ENCODE assay signal across 11 mouse cellular contexts in the genomic region with DNA sequence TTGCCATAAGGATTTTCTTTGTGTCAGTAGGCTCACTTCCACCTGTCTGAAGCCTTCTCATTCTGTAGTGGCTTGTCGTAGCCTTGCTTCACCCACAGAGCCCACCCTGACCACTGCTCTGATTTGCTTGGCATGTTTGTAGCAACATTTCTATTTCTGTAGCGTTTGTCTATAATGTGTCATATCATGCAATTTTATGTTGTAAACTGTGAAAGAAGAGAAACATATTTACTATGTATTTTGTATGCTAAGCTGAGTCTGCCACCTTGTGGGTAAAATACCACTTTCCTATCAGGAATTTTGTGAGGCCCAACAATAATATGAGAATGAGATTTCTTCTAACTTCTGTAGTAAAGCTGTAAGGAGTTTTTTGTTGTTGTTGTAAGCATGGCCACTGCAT. TPM values are rescaled to one million over a fixed set of nuclear protein-coding genes. Genes with fewer than 3 reads are reported as not detected.
DNase-seq lines count a peak whose midpoint lies in the region; ATAC-seq lines count a peak whose summit lies in the region.
"Had no signal": no experiment of that assay in that cellular context is flagged by ENCODE, and none has a peak within 500 bp of the region (broad histone marks: within the 10 kb centered on the region; RNA-seq: fewer than 3 reads in every experiment).

No protein-coding gene starts in this region.

- H3K9me3 ChIP-seq in hindbrain, embryonic 14.5 days (ENCODE audit: control insufficient read depth, low read length) = no peaks in the 10 kb centered on the region
- no peaks in the 10 kb centered on the region for H3K9me3 ChIP-seq in hindbrain, embryonic 10.5 days
- no peaks in the 10 kb centered on the region for H3K9me3 ChIP-seq in lung, embryonic 16.5 days (ENCODE audit: control insufficient read depth, low read length)
- H3K9me3 ChIP-seq: forebrain, embryonic 15.5 days had no signal

- peak; percentile 48 for DNase-seq in hindbrain, embryonic 14.5 days (ENCODE audit: low spot score)
- no peak for DNase-seq in hindbrain, embryonic 10.5 days (ENCODE audit: low spot score)
- DNase-seq in lung, postnatal 25 days (ENCODE audit: low spot score) = no peak
- DNase-seq in adipocyte (ENCODE audit: low spot score) = peak; percentile 38
- peak; percentile 31 for DNase-seq in splenic B cell, adult 2 months (ENCODE audit: low read depth, low spot score)
- no peak for DNase-seq in cerebellum, adult 18-20 months
- DNase-seq: adrenal gland, adult 2 months; kidney, postnatal 36 days; thymus, postnatal 14 days had no signal

- no peak overlapping the region for H3K4me3 ChIP-seq in hindbrain, embryonic 14.5 days (replicated peaks; ENCODE audit: low read length)
- H3K4me3 ChIP-seq in hindbrain, embryonic 10.5 days = no peak overlapping the region
- no peak overlapping the region for H3K4me3 ChIP-seq in lung, embryonic 16.5 days (ENCODE audit: low read length)
- H3K4me3 ChIP-seq: forebrain, embryonic 15.5 days had no signal

- no peaks in the 10 kb centered on the region for H3K4me1 ChIP-seq in hindbrain, embryonic 14.5 days (replicated peaks; ENCODE audit: control insufficient read depth, insufficient read depth, low read length)
- H3K4me1 ChIP-seq in hindbrain, embryonic 10.5 days (replicated peaks) = no peaks in the 10 kb centered on the region
- 0 out of 2 replicates have a peak, but pooled peaks cover 2% of the 10 kb centered on the region for H3K4me1 ChIP-seq in lung, embryonic 16.5 days (replicated peaks; ENCODE audit: control insufficient read depth, insufficient read depth, low read length)
- H3K4me1 ChIP-seq: forebrain, embryonic 15.5 days had no signal

- H3K4me2 ChIP-seq in hindbrain, embryonic 14.5 days (replicated peaks) = no peak overlapping the region
- H3K4me2 ChIP-seq in lung, embryonic 16.5 days (ENCODE audit: low read depth, low read length) = no peak overlapping the region
- H3K4me2 ChIP-seq: forebrain, embryonic 15.5 days had no signal

- 80% methylated on average over 2 of the region's 2 CpGs for WGBS in hindbrain, embryonic 14.5 days
- WGBS in hindbrain, embryonic 10.5 days = 84% methylated on average over 2 of the region's 2 CpGs
- 43% methylated on average over 2 of the region's 2 CpGs for WGBS in lung, embryonic 16.5 days

- no peak for ATAC-seq in hindbrain, embryonic 14.5 days (ENCODE audit: low FRiP score)
- peak; percentile 89 for ATAC-seq in lung, embryonic 16.5 days (ENCODE audit: low read depth)
- ATAC-seq: forebrain, embryonic 15.5 days had no signal

- H3K9ac ChIP-seq in hindbrain, embryonic 14.5 days = no peak overlapping the region
- H3K9ac ChIP-seq in lung, embryonic 16.5 days (ENCODE audit: low read length) = no peak overlapping the region
- H3K9ac ChIP-seq: forebrain, embryonic 15.5 days had no signal

- peaks cover 15% of the 10 kb centered on the region for H3K36me3 ChIP-seq in hindbrain, embryonic 14.5 days (replicated peaks; ENCODE audit: control insufficient read depth, insufficient read depth)
- H3K36me3 ChIP-seq in hindbrain, embryonic 10.5 days = no peaks in the 10 kb centered on the region
- peaks cover 4% of the 10 kb centered on the region; the same call in 1 of the 2 replicates for H3K36me3 ChIP-seq in lung, embryonic 16.5 days (ENCODE audit: control insufficient read depth, insufficient read depth, low read length)
- no peaks in the 10 kb centered on the region for H3K36me3 ChIP-seq in splenic B cell, adult 2 months (ENCODE audit: control insufficient read depth, insufficient read depth, low read length, poor library complexity, severe bottlenecking)
- H3K36me3 ChIP-seq: forebrain, embryonic 15.5 days had no signal

- H3K27me3 ChIP-seq in hindbrain, embryonic 14.5 days (ENCODE audit: control insufficient read depth, insufficient read depth, low read length) = no peaks in the 10 kb centered on the region
- H3K27me3 ChIP-seq in hindbrain, embryonic 10.5 days (ENCODE audit: insufficient read depth, poor library complexity, severe bottlenecking) = no peaks in the 10 kb centered on the region
- H3K27me3 ChIP-seq in lung, embryonic 16.5 days (ENCODE audit: control insufficient read depth, insufficient read depth, low read depth, low read length) = no peaks in the 10 kb centered on the region
- no peaks in the 10 kb centered on the region for H3K27me3 ChIP-seq in splenic B cell, adult 2 months (ENCODE audit: control insufficient read depth, insufficient read depth, low read length, poor library complexity, severe bottlenecking)
- H3K27me3 ChIP-seq: forebrain, embryonic 15.5 days had no signal

- no peak overlapping the region for H3K27ac ChIP-seq in hindbrain, embryonic 14.5 days
- H3K27ac ChIP-seq in hindbrain, embryonic 10.5 days = no peak overlapping the region
- no peak overlapping the region for H3K27ac ChIP-seq in lung, embryonic 16.5 days (ENCODE audit: low read length)
- H3K27ac ChIP-seq: forebrain, embryonic 15.5 days had no signal

RNA-seq across cellular contexts. Expression of a gene that starts 41.3 kb away (rescaled TPM):
- polyA plus RNA-seq in hindbrain, embryonic 14.5 days (2014; fragmentation: Nextera tagmentation; extraction: Ambion mirVana) = 4.7 and 7.0 TPM in 2 replicates
- 2.8 and 3.2 TPM in 2 replicates for polyA plus RNA-seq in hindbrain, embryonic 10.5 days (2016; fragmentation: Nextera tagmentation; extraction: Ambion mirVana)
- polyA plus RNA-seq in lung, embryonic 16.5 days (2015; fragmentation: Nextera tagmentation; extraction: Ambion mirVana) = 10.3 and 14.6 TPM in 2 replicates

Comparison
In these comparisons a context has a peak if more than half of its experiments do, and no peak if none do; other contexts are left out.
1. DNase-seq: peak in hindbrain, embryonic 14.5 days (single experiment), adipocyte (single experiment) and splenic B cell, adult 2 months (single experiment); none in hindbrain, embryonic 10.5 days (single experiment), lung, postnatal 25 days (single experiment) and cerebellum, adult 18-20 months (0 of 2).